Mouse (Mus musculus) hindbrain, embryonic 11.5 days (tissue): ENCODE results near the gene Znrf2. TPM values are rescaled to one million over a fixed set of nuclear protein-coding genes. Genes with fewer than 3 reads are reported as not detected.

ENCODE experiments used
- ATAC-seq: fragments of 200-750 bp; cut with Nextera tagmentation; 2 replicates; pipeline ENCODE4 v1.8.0; 2017; ENCODE audit warnings: mild to moderate bottlenecking, moderate TSS enrichment, moderate library complexity; ENCODE audit not compliant: low FRiP score
- DNase-seq: peaks from one replicate; pipeline ENCODE4 v3.0.0-alpha.2; 2015; ENCODE audit warnings: low spot score
- H3K27ac ChIP-seq: fragments of 300-500 bp; sonication (generic); 2 replicates; pipeline ENCODE4 v1.5.1; 2014; ENCODE audit warnings: mild to moderate bottlenecking, low read depth, low read length
- H3K27me3 ChIP-seq: fragments of 300-500 bp; sonication (generic); 2 replicates; pipeline ENCODE4 v1.6.1; 2014; ENCODE audit warnings: mild to moderate bottlenecking, low read length, moderate library complexity, mixed read lengths; ENCODE audit not compliant: control insufficient read depth, insufficient read depth
- H3K36me3 ChIP-seq: fragments of 300-500 bp; sonication (generic); 2 replicates; pipeline ENCODE4 v1.6.1; 2014; ENCODE audit warnings: mild to moderate bottlenecking, low read length, moderate library complexity, mixed read lengths; ENCODE audit not compliant: control insufficient read depth, insufficient read depth
- H3K4me1 ChIP-seq: fragments of 300-500 bp; sonication (generic); replicated peaks from 2 replicates; pipeline ENCODE4 v1.6.1; 2014; ENCODE audit warnings: low read length, mixed read lengths; ENCODE audit not compliant: control insufficient read depth, insufficient read depth
- H3K4me2 ChIP-seq: fragments of 300-500 bp; sonication (generic); replicated peaks from 2 replicates; pipeline ENCODE4 v1.6.1; 2014; ENCODE audit warnings: mild to moderate bottlenecking, low read depth, low read length
- H3K4me3 ChIP-seq: fragments of 300-500 bp; sonication (generic); 2 replicates; pipeline ENCODE4 v1.5.1; 2014; ENCODE audit warnings: low read depth, low read length
- H3K9ac ChIP-seq: fragments of 300-500 bp; sonication (generic); 2 replicates; pipeline ENCODE4 v1.6.1; 2014; ENCODE audit warnings: low read depth, low read length
- H3K9me3 ChIP-seq: fragments of 300-500 bp; sonication (generic); 2 replicates; pipeline ENCODE4 v1.6.1; 2016; ENCODE audit warnings: low read length; ENCODE audit not compliant: control insufficient read depth
- WGBS: fragments of 180-500 bp; shearing (Covaris S2); extraction: QIAGEN DNeasy Blood & Tissue Kit; methylation state at CpG from one replicate; pipeline ENCODE4 v1.1.7; 2014; 5-methylcytosine and 5-hydroxymethylcytosine counted together
- polyA plus RNA-seq: library from polyadenylated mRNA; unstranded; fragments of >200 nt; fragmentation: Nextera tagmentation; extraction: Ambion mirVana; gene quantifications from 2 replicates; pipeline ENCODE4 v1.2.1, GENCODE M21; 2014

Znrf2 gene
- polyA plus RNA-seq, 1 experiment from 2014 or later, result 3.6 TPM

- Histone ChIP-seq H3K27ac (no peak overlapping the region), H3K27me3 (no peaks in the 10 kb centered on the region), H3K4me2 (no peak overlapping the region), H3K36me3 (no peaks in the 10 kb centered on the region), H3K9me3 (no peaks in the 10 kb centered on the region), H3K4me1 (no peaks in the 10 kb centered on the region), H3K9ac (no peak overlapping the region), H3K4me3 (no peak overlapping the region)
- 59% methylated on average over 4 of the region's 4 CpGs for WGBS
- ATAC-seq (no peak), DNase-seq (no peak)
Observed at GRCm38 (mm10) chr6:54867411-54867745, 50.7 kb downstream of the Znrf2 start.

GRCm38 (mm10) chr6:54873029-54873428 is 56.3 kb downstream of the Znrf2 start:
- Histone ChIP-seq H3K36me3 (no peaks in the 10 kb centered on the region), H3K9ac (no peak overlapping the region), H3K9me3 (no peaks in the 10 kb centered on the region), H3K4me2 (no peak overlapping the region), H3K27ac (no peak overlapping the region), H3K4me3 (no peak overlapping the region), H3K27me3 (no peaks in the 10 kb centered on the region), H3K4me1 (no peaks in the 10 kb centered on the region)
- DNase-seq (no peak), ATAC-seq (no peak)
- WGBS, result 92% methylated on average over 5 of the region's 5 CpGs

GRCm38 (mm10) chr6:54876782-54877181 is 60.1 kb downstream of the Znrf2 start:
- Histone ChIP-seq H3K27ac (no peak overlapping the region), H3K9ac (no peak overlapping the region), H3K36me3 (no peaks in the 10 kb centered on the region), H3K9me3 (no peaks in the 10 kb centered on the region), H3K27me3 (no peaks in the 10 kb centered on the region), H3K4me1 (no peaks in the 10 kb centered on the region), H3K4me3 (no peak overlapping the region), H3K4me2 (no peak overlapping the region)
- no peak for DNase-seq
- WGBS, result 34% methylated on average over 5 of the region's 5 CpGs
- no peak for ATAC-seq

- no peak overlapping the region for H3K4me2 ChIP-seq
- no peaks in the 10 kb centered on the region for H3K4me1 ChIP-seq
- H3K27ac ChIP-seq, result no peak overlapping the region
- H3K4me3 ChIP-seq, result no peak overlapping the region
- H3K36me3 ChIP-seq, result no peaks in the 10 kb centered on the region
- ATAC-seq, result no peak
- WGBS, result 94% methylated on average over 3 of the region's 3 CpGs
- no peak for DNase-seq
- no peak overlapping the region for H3K9ac ChIP-seq
- H3K9me3 ChIP-seq, result no peaks in the 10 kb centered on the region
- no peaks in the 10 kb centered on the region for H3K27me3 ChIP-seq
Observed at GRCm38 (mm10) chr6:54877651-54878050, 60.9 kb downstream of the Znrf2 start.

GRCm38 (mm10) chr6:54878546-54878945 is 61.8 kb downstream of the Znrf2 start:
- ATAC-seq (no peak), DNase-seq (no peak)
- Histone ChIP-seq H3K9ac (no peak overlapping the region), H3K36me3 (no peaks in the 10 kb centered on the region), H3K27me3 (no peaks in the 10 kb centered on the region), H3K4me3 (no peak overlapping the region), H3K4me2 (no peak overlapping the region), H3K27ac (no peak overlapping the region), H3K4me1 (no peaks in the 10 kb centered on the region), H3K9me3 (no peaks in the 10 kb centered on the region)

- Histone ChIP-seq H3K36me3 (no peaks in the 10 kb centered on the region), H3K4me1 (no peaks in the 10 kb centered on the region), H3K27me3 (no peaks in the 10 kb centered on the region), H3K9me3 (no peaks in the 10 kb centered on the region), H3K4me3 (no peak overlapping the region), H3K4me2 (no peak overlapping the region), H3K9ac (no peak overlapping the region), H3K27ac (no peak overlapping the region)
- no peak for ATAC-seq
- no peak for DNase-seq
- WGBS, result 90% methylated on average over 4 of the region's 4 CpGs
Observed at GRCm38 (mm10) chr6:54880086-54880485, 63.4 kb downstream of the Znrf2 start.

GRCm38 (mm10) chr6:54883424-54883823 is 66.7 kb downstream of the Znrf2 start:
- Histone ChIP-seq H3K4me2 (no peak overlapping the region), H3K36me3 (no peaks in the 10 kb centered on the region), H3K4me3 (no peak overlapping the region), H3K27ac (no peak overlapping the region), H3K9me3 (no peaks in the 10 kb centered on the region), H3K4me1 (no peaks in the 10 kb centered on the region), H3K9ac (no peak overlapping the region), H3K27me3 (no peaks in the 10 kb centered on the region)
- ATAC-seq, result no peak
- no peak for DNase-seq
- 83% methylated on average over 2 of the region's 2 CpGs for WGBS

GRCm38 (mm10) chr6:54886195-54886594 is 69.5 kb downstream of the Znrf2 start:
- no peak for DNase-seq
- H3K27ac ChIP-seq, result no peak overlapping the region
- WGBS, result 68% methylated on average over 7 of the region's 7 CpGs

GRCm38 (mm10) chr6:54890221-54890620 is 73.5 kb downstream of the Znrf2 start:
- H3K4me1 ChIP-seq, result no peaks in the 10 kb centered on the region
- 70% methylated on average over 9 of the region's 9 CpGs for WGBS
- no peak overlapping the region for H3K9ac ChIP-seq
- no peak for ATAC-seq
- no peak overlapping the region for H3K4me2 ChIP-seq
- H3K4me3 ChIP-seq, result no peak overlapping the region
- no peaks in the 10 kb centered on the region for H3K36me3 ChIP-seq
- H3K27ac ChIP-seq, result no peak overlapping the region
- DNase-seq, result no peak
- H3K27me3 ChIP-seq, result no peaks in the 10 kb centered on the region
- no peaks in the 10 kb centered on the region for H3K9me3 ChIP-seq

More at GRCm38 (mm10) chr6:54886195-54886594, 69.5 kb downstream of the Znrf2 start:
- Histone ChIP-seq H3K9me3 (no peaks in the 10 kb centered on the region), H3K4me1 (no peaks in the 10 kb centered on the region), H3K4me2 (no peak overlapping the region), H3K9ac (no peak overlapping the region), H3K4me3 (no peak overlapping the region), H3K36me3 (no peaks in the 10 kb centered on the region), H3K27me3 (no peaks in the 10 kb centered on the region)
- no peak for ATAC-seq
